Mouse (Mus musculus): ENCODE results near the gene Ccdc84.
"Not testable (repeated sequence)": the region's sequence is repeated elsewhere in the genome, so short reads cannot be mapped to it uniquely, and the experiment has no call there.

Ccdc84 gene

DNA sequence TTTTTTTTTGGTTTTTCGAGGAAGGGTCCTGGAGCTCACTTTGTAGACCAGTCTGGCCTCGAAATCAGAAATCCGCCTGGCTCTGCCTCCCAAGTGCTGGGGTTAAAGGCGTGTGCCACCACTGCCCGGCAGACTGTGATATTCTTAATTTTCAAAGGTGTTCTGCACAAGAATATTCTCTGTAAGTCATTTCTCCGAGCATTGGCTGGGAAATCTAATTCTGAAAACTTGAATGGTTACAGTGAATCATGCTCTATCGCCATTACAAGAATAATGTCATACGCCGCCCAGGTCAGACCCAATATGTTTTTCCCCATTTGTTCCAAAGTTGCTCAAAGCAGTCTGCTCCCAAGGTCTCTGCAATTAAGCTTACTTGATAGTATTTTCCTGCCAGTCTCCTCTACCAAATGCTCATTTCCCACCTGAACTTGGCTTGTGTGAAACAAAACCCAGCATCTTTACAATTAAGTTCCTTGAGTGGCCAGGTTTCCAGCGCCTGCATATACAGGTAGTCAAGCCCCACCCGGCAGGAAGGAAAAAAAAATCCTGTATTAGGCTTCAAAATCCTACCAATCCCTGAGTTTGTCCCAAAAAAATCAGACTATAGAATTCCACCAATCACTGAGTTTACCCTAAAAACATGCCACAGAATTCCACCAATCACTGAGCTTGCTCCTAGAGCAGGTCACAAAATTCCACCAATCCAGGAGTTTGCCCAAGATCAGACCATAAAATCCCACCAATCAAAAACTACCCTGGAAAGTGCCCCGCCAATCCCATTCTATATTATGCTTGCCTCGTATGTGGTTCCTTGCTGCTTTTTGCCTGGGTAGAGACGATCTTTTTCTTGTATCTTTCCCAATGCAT is at the start of gene Ccdc84:
Gene Ccdc84, minus strand, starts transcription at position 51 of the 867 bp plus-strand sequence.
- in situ Hi-C loops (cut with MboI; ENCODE audit: low sequenced_read_pairs): no loop called here

DNA sequence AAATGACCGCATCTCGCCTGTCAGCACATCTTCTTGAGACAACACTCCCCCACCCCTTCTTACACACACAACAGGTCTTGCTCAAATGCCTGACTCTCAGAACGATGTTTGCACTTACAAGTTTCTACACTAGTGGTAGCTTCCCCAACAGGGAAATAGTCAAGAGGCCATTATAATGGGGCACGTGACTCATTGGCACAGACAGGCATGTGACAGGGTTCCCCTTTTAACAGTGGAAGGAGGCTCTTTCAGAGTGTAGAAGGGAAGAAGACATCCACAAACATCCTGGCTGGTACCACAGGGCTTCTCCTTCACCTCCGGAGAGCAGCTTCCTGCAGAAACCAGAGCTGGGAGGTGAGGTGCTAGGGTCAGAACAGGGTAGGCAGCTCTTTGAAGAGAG is 43.6 kb upstream of the Ccdc84 start:
- in situ Hi-C loops (cut with MboI; ENCODE audit: low sequenced_read_pairs): no loop called here

DNA sequence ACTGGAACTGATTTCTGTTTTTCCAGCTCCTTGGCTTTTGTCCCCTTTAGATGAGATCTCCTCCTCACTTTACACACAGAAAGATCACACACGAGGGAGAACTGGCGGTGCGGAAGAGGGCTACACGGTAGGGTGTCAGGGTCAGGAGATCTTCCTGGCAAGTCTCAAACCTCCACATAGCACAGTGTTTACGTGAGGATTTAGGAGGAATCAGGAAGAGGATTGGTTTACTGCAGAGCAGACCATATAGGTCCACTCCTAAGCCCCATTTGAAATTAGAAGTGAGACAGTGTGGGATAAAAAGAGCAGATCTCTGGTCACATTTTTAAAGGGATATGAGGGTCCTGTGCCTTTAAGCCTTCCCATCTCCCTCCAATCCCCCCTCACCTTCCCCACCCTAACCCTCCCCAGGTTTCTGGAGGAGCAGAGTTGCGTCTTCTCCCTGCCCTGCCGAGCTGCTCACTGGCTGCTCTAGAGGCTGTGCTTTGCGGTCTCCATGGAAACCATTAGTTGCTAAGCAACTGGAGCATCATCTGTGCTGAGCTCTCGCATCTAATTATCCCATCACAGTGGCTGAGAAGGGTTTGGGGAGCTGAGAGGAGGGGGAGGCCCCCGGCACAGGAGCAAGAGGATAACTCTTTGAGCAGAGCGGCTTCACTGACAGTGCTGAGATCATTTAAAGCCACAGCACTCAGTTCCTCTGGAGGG is 38.8 kb upstream of the Ccdc84 start:
- in situ Hi-C loops (cut with MboI; ENCODE audit: low sequenced_read_pairs): loop anchor here (10.0 kb wide), 1 partner anchor 48 kb away; no protein-coding TSS in a partner anchor

DNA sequence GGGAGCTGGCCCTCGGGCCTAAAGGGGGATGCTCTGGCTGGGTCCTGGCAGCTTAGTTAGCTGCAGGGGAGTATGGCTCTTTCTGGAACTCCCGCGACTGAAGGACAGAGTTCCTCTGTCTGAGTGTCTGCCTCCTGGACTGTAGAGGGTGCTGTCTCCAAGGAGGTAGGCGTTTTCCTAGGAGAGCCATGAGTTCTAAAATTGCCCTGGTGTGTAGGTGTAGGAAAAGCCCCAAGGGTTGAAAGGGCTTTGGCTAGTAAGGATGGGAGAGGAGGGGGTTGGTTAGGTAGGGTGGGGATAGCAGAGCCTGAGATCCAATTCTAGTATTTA is 36.5 kb upstream of the Ccdc84 start, which contains the start of gene Upk2:
Gene Upk2, minus strand, starts transcription at position 86 of the 330 bp plus-strand sequence.
- in situ Hi-C loops (cut with MboI; ENCODE audit: low sequenced_read_pairs): loop anchor here (10.0 kb wide), 1 partner anchor 50 kb away; no protein-coding TSS in a partner anchor

DNA sequence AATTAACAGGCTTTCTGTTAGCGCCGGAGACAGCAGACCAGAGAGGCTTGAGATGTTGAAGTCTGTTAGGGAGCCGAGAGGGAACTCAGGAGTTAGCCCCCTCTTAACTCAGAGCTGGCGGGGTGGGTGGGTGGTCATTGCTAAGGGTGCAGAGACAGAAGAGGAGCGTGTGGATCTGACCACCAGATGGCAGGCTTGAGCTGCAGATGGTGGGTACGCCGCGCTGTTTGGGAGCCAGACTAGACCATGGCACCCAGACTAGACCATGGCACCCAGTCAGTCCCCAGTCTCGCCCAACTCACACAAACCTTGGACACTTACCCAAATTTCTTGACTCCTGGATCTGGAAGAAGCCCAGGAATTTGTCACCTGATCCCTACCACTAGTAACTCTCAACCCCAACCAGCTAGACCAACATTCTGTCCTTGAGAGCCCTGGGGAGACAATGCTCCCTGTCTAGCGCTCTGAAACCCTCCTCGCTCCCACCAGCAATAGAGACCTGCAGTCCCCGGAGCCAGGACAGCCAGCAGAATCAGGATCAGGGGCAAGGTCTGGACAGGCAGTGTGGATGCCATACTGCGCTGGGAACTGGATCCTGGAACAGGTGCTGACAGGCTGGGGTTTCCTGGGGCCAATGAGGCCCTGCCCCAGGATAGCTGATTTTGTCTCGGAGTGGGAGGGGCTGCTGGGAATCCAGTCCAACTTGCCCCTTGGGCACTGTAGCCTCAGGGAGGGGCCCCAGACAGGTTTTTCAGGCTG is 35.9 kb upstream of the Ccdc84 start:
- in situ Hi-C loops (cut with MboI; ENCODE audit: low sequenced_read_pairs): loop anchor here (10.0 kb wide), 1 partner anchor 50 kb away; no protein-coding TSS in a partner anchor

DNA sequence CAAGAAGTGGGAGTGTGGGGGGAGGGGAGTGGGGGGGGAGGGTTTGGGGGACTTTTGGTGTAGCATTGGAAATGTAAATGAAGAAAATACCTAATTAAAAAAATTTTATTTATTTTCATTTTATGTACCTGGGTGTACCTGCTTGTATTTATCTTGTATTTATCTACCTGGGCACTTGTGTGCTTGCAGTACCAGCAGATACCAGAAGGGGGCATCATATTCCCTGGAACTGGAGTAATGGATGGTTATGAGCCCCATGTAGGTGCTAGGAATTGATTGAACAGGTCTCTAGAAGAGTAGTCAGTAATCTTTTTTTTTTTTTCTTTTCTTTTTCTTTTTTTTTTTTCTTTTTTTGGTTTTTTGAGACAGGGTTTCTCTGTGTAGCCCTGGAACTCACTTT is 32.0 kb upstream of the Ccdc84 start:
- in situ Hi-C loops (cut with MboI; ENCODE audit: low sequenced_read_pairs): loop anchor here (10.0 kb wide), 1 partner anchor 54 kb away; no protein-coding TSS in a partner anchor

DNA sequence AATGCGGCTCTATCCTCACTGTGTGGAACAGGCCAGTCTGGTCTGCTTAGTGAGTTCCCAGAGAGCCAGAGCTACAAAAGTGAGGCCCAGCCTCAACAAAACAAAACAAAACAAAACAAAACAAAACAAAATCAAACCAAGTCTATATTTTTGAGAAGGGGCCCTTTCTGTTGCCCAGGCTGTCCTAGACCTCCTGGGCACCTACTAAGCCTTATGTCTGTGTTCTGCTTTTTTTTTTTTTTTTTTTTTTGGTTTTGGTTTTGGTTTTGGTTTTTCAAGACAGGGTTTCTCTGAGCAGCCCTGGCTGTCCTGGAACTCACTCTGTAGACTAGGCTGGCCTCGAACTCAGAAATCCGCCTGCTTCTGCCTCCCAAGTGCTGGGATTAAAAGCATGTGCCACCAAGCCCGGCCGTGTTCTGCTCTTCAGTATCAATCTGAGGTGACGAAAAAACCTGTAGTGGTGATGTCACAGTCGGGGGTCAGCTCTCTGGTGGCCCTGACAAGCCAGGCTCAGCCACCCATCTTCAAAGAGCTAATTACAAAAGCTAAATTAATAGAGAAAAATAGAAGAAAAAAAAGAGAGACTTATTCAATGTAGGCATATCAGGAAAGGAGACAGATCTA is 26.1 kb upstream of the Ccdc84 start:
- in situ Hi-C loops (cut with MboI; ENCODE audit: low sequenced_read_pairs): not testable (repeated sequence)

DNA sequence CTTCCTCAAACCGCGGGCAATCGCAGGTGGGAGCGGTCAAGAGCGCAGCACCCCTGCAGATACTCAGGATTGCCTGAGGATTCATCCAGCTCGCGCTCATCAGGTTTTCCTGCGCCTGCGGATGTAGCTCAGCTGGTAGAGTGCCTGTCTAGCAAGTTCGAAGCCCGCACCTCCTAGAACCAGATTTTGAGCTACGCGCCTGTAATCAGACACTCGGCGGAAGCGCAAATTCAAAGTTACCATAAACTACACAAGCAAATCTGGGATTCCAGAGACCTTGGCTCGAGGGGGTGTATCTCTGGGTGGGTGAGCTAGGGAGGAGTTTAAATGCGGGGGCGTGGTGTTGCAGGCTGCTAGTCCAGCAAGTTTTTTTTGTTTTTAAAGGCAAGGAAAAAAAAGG is 22.6 kb upstream of the Ccdc84 start, which contains the start of gene Foxr1:
Gene Foxr1, minus strand, starts transcription at position 176 of the 400 bp plus-strand sequence.
- in situ Hi-C loops (cut with MboI; ENCODE audit: low sequenced_read_pairs): no loop called here

DNA sequence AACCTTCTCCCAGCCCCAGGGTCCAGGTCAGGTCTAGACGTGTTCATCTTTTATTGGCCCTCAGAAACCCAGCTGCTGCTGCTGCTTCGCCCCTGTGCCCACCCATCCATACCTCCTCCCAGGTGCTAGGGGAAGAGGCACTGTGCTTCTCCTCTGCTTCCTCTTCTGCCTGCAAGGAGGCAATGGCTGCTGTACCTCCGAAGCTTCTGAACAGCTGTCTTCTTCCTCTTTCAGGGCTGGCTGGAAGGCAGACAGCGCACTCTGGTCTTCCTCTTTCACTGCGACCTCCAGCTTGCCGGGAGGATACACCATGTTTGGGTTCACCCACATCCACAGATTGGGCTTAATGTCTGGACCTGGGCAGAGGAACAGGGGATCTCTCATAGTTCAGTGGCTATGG is 17.4 kb upstream of the Ccdc84 start:
- in situ Hi-C loops (cut with MboI; ENCODE audit: low sequenced_read_pairs): no loop called here

DNA sequence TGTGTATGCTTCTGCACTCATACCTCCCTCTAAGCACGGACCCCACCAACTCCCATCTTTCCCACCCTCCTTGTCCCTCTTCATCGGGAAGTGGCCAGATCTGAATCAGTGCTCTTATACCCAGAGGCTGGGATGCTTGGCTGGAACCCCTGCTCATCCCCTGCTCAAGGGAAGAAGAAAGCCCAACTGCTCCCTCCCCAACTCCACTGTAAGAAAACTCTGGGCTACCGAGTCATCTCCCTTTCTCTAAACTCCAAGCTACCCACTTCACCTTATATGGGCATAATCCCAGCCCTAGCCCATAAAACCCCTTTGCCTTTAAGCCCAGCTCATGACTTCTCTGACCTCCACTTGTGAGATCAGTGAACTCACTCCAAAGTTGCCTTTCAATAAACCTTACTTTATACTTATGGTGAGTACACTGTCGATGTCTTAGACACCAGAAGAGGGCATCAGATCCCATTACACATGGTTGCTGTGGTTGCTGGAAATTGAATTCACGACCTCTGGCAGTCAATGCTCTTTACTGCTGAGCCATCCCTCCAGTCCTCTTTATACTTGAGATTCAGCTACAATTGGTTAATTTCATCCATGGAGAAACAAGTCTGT is 14.3 kb upstream of the Ccdc84 start:
- in situ Hi-C loops (cut with MboI; ENCODE audit: low sequenced_read_pairs): no loop called here

DNA sequence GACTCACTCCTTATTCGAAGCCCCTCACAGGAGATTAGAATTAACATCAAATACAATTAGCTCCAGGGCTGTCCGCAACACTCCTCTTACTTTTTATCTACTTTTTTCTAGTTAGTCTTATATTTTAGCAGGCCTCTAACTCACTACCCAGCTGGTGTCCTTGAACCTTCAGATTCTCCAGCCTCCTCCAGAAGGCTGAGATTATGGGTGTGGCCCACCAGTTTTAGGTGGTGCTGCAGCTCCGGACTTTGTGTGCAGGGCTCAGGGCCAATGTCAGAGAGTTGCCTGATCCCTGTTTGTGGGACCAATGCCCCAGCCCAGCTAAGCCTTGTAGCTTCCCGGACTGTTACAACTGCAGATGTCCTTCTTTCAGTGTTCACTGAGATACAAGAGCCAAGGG is 5.2 kb upstream of the Ccdc84 start:
- in situ Hi-C loops (cut with MboI; ENCODE audit: low sequenced_read_pairs): no loop called here

DNA sequence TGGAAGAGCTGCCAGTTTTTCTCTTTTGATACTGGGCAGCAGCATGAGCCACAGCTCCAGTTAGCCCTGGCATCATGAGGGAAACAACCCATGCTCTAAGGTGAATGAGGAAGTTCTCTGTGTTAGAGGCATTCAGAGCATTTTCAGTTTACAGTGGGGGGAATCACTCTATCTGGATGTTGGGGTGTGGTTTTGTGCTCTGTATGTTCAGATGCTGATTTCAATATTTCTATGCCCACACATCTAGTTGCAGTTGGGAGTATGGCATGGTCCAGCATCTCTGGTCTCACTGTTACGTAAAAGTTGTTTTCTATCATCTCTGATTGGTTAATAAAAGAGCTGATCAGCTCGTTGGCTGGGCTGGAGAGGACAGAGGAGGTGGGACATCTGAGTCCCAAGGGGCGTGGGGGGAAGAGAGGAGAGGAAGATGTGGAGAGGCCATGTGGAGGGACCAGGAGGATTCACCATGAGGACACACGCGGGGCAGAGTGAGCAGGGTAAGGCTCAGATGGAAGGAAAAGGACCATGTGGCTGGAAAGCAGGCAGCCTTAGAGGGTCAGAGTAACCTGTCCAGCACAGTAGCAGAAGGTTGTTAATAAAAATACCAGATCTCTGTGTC is 2.0 kb upstream of the Ccdc84 start:
- in situ Hi-C loops (cut with MboI; ENCODE audit: low sequenced_read_pairs): no loop called here

DNA sequence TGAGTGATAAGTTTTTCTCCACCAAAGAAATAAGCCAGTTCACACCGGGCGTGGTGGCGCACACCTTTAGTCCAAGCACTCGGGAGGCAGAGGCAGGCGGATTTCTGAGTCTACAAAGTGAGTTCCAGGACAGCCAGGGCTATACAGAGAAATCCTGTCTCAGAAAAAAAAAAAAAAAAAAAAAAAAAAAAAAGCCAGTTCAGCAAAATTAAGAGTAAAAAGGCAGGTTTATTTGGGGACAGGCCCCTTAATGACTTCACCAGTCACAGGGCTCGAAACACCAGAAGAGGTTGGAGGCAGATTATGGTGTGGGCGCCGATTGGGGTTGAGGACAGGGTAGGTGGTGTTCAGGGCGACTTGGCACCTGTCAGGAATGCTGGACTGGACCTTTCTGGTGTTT is 1.4 kb upstream of the Ccdc84 start:
- in situ Hi-C loops (cut with MboI; ENCODE audit: low sequenced_read_pairs): not testable (repeated sequence)

DNA sequence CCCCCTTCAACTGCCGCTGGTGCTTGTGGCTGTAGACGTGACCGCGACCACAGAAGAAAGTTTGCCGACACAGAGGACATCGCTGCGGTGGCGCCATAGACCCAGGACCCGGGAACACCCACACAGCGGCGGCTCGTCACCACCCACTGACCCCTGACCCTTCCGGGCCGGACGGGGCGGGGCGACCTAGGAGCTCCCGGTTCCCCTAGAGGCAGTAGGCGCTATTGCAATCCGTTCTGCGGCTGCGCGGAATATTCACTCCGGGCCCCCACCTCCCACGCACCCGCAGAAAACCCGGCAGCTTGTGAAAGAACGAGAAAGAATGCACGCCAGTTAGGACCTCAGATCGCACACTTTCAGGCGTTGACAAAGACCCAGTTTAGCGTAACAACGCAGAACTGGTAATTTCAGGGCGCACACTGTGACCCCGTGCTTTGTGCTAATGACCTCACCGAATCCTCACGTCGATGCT is 441 bp downstream of the Ccdc84 start:
- in situ Hi-C loops (cut with MboI; ENCODE audit: low sequenced_read_pairs): no loop called here

DNA sequence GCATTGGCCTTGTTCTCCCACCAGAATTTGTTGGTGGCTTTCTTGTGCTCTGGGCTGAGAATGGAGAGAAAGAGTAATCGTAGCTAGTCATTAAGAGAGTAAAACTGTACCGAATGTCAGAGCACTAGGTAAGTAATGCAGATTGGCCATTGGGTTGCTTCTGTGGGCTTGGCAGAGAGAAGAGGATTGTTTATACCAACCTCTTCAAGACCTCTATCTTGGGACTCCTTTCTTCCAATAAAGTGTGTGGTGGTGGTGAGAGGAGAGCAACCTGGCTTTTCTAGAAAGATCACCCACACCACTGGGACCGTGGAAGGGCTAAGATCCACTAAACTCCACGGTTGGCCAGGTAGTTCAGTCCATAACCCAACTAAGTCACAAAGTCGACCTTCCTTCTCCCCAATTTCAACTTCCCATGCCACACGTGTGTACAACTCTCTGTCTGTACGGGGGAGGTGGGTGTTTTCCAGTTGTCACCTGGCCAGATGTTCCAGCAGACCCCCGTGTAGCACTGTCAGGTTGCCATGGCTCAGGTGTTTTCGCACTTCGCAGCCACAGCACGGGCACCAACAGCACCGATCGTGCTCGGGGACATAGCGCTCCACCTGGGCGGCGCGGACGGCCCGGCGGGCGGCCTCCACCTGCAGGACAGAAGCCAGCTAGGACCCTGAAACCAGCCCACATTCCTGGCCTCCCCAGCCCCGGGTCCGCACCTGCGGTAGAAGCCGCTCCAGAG is 1.0 kb downstream of the Ccdc84 start:
- in situ Hi-C loops (cut with MboI; ENCODE audit: low sequenced_read_pairs): no loop called here

DNA sequence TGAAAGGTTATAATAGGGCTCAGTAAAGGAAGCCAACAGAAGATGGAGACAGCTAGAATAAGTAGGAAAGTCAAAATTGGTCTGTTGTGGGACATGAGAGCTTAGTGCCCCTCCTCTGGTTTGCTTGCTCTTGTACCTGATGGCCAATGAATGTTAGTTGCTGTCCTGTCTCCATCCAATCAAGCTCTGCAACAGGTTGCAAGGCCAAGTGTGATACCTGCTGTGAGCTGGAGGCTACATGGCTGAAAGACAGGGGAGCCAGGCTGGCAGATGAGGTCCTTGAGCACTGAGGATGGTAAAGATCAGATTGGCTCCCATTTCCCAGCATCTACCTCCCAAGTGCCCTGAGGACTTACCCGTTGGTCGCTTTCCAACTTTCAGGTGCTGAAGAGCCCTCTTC is 5.6 kb downstream of the Ccdc84 start:
- in situ Hi-C loops (cut with MboI; ENCODE audit: low sequenced_read_pairs): no loop called here

DNA sequence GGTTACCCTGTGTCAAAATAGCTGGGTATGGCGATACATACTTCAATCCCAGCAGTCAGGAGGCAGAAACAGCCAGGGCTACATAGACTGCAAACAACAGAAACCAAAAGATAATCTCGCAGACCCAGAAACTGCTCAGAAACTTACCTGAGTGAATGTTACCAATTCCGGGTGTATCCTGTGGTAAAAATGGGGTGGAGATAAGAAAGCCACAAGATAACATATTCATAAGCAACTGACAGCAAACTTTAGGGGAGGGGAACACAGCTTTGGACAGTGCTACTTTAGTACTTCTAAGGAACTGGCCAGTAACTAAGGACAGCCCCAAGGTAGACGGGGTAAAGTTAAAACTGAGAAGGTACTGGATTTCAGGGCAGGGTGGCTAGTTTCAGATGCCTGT is 6.1 kb downstream of the Ccdc84 start:
- in situ Hi-C loops (cut with MboI; ENCODE audit: low sequenced_read_pairs): no loop called here

DNA sequence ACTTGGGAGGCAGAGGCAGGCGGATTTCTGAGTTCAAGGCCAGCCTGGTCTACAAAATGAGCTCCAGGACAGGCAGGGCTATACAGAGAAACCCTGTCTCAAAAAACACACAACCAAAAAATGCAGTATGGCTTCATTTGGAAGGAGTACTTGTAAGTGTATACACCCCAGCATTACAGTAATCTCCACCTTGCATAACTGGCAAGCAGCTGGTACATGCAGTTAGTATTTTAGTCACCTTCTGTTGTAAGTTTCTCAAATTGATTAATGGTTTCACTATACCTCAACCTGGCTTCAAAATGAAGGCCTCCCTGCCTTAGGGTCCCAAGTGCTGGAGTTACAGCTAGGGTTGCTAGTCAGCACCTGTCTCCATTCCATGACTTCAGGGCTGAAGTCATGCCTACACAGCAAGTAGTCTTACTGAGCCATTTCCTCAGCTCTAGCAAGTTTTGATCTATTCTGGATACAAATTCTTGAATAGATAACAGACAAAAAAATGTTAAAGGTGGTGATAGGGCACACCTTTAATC is 6.7 kb downstream of the Ccdc84 start:
- in situ Hi-C loops (cut with MboI; ENCODE audit: low sequenced_read_pairs): no loop called here
